Mouse (Mus musculus) stomach, embryonic 15.5 days (tissue): ENCODE data around the gene Tle3. TPM values are rescaled to one million over a fixed set of nuclear protein-coding genes. Genes with fewer than 3 reads are reported as not detected.
A peak's percentile ranks its signal among the peaks of the same experiment; 100 is the strongest.

Source experiments
- ATAC-seq: fragments of 200-750 bp; cut with Nextera tagmentation; 2 replicates; pipeline ENCODE4 v1.8.0; 2017; ENCODE audit warnings: low read depth, moderate number of reproducible peaks, moderate TSS enrichment; ENCODE audit not compliant: insufficient read depth, low FRiP score
- H3K27ac ChIP-seq: fragments of 300-500 bp; sonication (generic); 2 replicates; pipeline ENCODE4 v1.5.1; 2015; ENCODE audit warnings: mild to moderate bottlenecking, inconsistent platforms
- H3K27me3 ChIP-seq: fragments of 300-500 bp; sonication (generic); replicated peaks from 2 replicates; pipeline ENCODE4 v1.6.1; 2015; ENCODE audit warnings: inconsistent platforms
- H3K36me3 ChIP-seq: fragments of 300-500 bp; sonication (generic); 2 replicates; pipeline ENCODE4 v1.6.1; 2015; ENCODE audit warnings: inconsistent platforms
- H3K4me1 ChIP-seq: fragments of 300-500 bp; sonication (generic); 2 replicates; pipeline ENCODE4 v1.6.1; 2015; ENCODE audit warnings: inconsistent platforms
- H3K4me2 ChIP-seq: fragments of 300-500 bp; sonication (generic); 2 replicates; pipeline ENCODE4 v1.6.1; 2015; ENCODE audit warnings: mild to moderate bottlenecking, inconsistent platforms
- H3K4me3 ChIP-seq: fragments of 300-500 bp; sonication (generic); replicated peaks from 2 replicates; pipeline ENCODE4 v1.5.1; 2015; ENCODE audit warnings: inconsistent platforms
- H3K9ac ChIP-seq: fragments of 300-500 bp; sonication (generic); 2 replicates; pipeline ENCODE4 v1.6.1; 2015; ENCODE audit warnings: inconsistent platforms
- H3K9me3 ChIP-seq: fragments of 300-500 bp; sonication (generic); 2 replicates; pipeline ENCODE4 v1.6.1; 2016; ENCODE audit warnings: inconsistent platforms
- WGBS: fragments of 180-500 bp; shearing (Covaris S2); methylation state at CpG from one replicate; pipeline ENCODE4 v1.1.7; 2015; 5-methylcytosine and 5-hydroxymethylcytosine counted together
- polyA plus RNA-seq: library from polyadenylated mRNA; unstranded; fragments of >200 nt; fragmentation: Nextera tagmentation; extraction: Ambion mirVana; gene quantifications from 2 replicates; pipeline ENCODE4 v1.2.1, GENCODE M21; 2015

Gene Tle3
- polyA plus RNA-seq, 1 experiment from 2014 or later: 24.3 TPM

DNA sequence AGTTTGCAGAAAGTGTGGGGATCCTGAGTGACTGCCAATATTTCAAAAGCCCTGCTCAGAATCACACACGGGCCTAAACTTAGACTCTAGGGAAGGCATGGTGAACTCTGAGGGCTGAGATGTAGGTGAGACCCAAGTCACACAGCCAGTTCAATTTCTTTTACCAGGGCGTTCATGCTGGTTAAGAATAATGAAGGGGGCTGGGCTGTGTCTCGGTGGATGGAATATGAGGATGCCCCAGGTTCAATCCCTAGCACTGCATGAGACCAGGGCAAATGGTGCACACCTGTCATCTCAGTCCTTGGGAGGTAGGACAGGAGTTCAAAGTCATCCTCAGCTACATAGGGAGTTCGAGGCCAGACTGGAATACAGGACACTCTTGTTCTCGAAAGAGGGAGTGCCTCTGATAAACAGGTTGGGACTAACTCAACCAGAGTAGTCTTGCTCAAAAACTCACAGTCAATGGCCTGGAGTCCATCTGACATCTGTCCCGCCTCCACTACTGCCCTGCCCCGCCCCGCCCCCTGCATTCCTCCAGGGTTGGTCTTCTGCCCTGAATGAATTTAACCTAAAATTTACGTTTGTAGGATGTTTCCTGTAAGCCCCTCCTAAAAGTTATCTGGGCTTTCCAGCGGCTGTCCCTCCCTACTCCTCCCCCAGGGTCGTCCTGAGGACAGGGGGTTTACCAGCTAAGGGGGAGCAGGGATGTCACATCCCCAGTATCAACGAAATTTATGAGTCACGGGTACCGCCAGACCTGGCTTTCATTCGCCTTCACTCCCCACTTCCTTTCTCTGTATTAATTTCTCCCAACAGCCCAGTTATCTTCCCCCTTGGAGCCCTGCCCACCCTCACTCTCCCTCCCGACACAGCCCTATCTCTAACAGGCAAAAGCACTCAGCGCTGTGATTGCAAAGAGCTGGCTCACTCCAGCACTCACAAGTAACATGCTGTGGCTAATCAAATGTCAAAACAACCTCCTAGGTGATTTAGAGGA, 35.3 kb upstream of the Tle3 start:
- 22% methylated on average over 17 of the region's 17 CpGs for WGBS
- Histone ChIP-seq H3K27me3 (no peaks in the 10 kb centered on the region), H3K4me1 (peaks cover 23% of the 10 kb centered on the region; the same call in 1 of the 2 replicates)

GRCm38 (mm10) chr9:61337665-61338064, 34.5 kb upstream of the Tle3 start:
- Histone ChIP-seq H3K27me3 (no peaks in the 10 kb centered on the region), H3K9me3 (no peaks in the 10 kb centered on the region), H3K9ac (no peak overlapping the region), H3K27ac (no peak overlapping the region), H3K4me3 (no peak overlapping the region), H3K36me3 (no peaks in the 10 kb centered on the region), H3K4me1 (peaks cover 23% of the 10 kb centered on the region; the same call in 1 of the 2 replicates), H3K4me2 (no peak overlapping the region)
- 27% methylated on average over 9 of the region's 9 CpGs for WGBS
- no peak for ATAC-seq

More for the DNA sequence above, 35.3 kb upstream of the Tle3 start:
- peak; percentile 61; the same call in 1 of the 2 replicates for ATAC-seq
- no peak overlapping the region for H3K9ac ChIP-seq
- H3K4me3 ChIP-seq: no peak overlapping the region
- no peaks in the 10 kb centered on the region for H3K36me3 ChIP-seq
- no peak overlapping the region; the same call in 1 of the 2 replicates for H3K4me2 ChIP-seq
- H3K9me3 ChIP-seq: no peaks in the 10 kb centered on the region
- H3K27ac ChIP-seq: no peak overlapping the region

GRCm38 (mm10) chr9:61339311-61339710, 32.9 kb upstream of the Tle3 start:
- Histone ChIP-seq H3K4me2 (no peak overlapping the region), H3K4me1 (peaks cover 23% of the 10 kb centered on the region; the same call in 1 of the 2 replicates), H3K9ac (no peak overlapping the region), H3K27ac (no peak overlapping the region), H3K27me3 (no peaks in the 10 kb centered on the region), H3K36me3 (no peaks in the 10 kb centered on the region), H3K4me3 (no peak overlapping the region), H3K9me3 (no peaks in the 10 kb centered on the region)
- ATAC-seq: peak; percentile 64; the same call in 1 of the 2 replicates
- WGBS: 49% methylated on average over 6 of the region's 6 CpGs

- H3K27ac ChIP-seq: no peak overlapping the region
- peaks cover 23% of the 10 kb centered on the region; the same call in 1 of the 2 replicates for H3K4me1 ChIP-seq
- H3K27me3 ChIP-seq: 0 out of 2 replicates have a peak, but pooled peaks cover 2% of the 10 kb centered on the region
- WGBS: 84% methylated on average over 2 of the region's 2 CpGs
- H3K4me2 ChIP-seq: no peak overlapping the region
- no peak overlapping the region for H3K4me3 ChIP-seq
- H3K36me3 ChIP-seq: no peaks in the 10 kb centered on the region
- H3K9ac ChIP-seq: no peak overlapping the region
- no peak for ATAC-seq
- no peaks in the 10 kb centered on the region for H3K9me3 ChIP-seq
These were observed 31.8 kb upstream of the Tle3 start for GRCm38 (mm10) chr9:61340333-61340732.

DNA sequence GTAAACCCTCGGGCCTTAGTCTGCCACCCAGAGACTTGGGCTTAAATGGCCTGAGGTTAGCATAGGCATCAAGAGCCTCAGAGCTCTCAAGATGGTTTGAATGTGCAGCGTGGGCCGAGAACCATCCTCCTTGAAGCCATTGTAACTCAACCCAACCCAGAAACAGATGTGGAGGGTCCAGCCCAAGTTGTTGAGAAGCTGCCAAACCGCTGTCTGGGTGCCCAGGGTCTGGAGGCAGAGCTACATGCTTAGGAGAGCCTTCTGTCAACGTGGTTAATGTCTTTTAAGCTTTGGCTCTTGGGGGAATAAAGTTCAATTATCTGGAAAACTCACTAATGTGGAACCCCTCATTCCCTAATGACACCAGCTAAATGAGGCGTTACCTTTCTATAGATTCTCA, 29.9 kb upstream of the Tle3 start:
- Histone ChIP-seq H3K36me3 (no peaks in the 10 kb centered on the region), H3K27me3 (0 out of 2 replicates have a peak, but pooled peaks cover 2% of the 10 kb centered on the region), H3K27ac (no peak overlapping the region), H3K9me3 (no peaks in the 10 kb centered on the region), H3K4me3 (no peak overlapping the region), H3K9ac (no peak overlapping the region), H3K4me1 (peaks cover 16% of the 10 kb centered on the region; the same call in 1 of the 2 replicates), H3K4me2 (no peak overlapping the region)
- 77% methylated on average over 6 of the region's 6 CpGs for WGBS
- no peak for ATAC-seq

GRCm38 (mm10) chr9:61344684-61345083, 27.5 kb upstream of the Tle3 start:
- H3K4me1 ChIP-seq: peaks cover 5% of the 10 kb centered on the region; the same call in 1 of the 2 replicates
- WGBS: 64% methylated on average over 6 of the region's 6 CpGs
- H3K27me3 ChIP-seq: 0 out of 2 replicates have a peak, but pooled peaks cover 8% of the 10 kb centered on the region
- no peak overlapping the region for H3K27ac ChIP-seq
- no peak overlapping the region for H3K9ac ChIP-seq
- ATAC-seq: no peak
- H3K4me2 ChIP-seq: no peak overlapping the region
- H3K9me3 ChIP-seq: no peaks in the 10 kb centered on the region
- no peaks in the 10 kb centered on the region for H3K36me3 ChIP-seq
- H3K4me3 ChIP-seq: no peak overlapping the region

DNA sequence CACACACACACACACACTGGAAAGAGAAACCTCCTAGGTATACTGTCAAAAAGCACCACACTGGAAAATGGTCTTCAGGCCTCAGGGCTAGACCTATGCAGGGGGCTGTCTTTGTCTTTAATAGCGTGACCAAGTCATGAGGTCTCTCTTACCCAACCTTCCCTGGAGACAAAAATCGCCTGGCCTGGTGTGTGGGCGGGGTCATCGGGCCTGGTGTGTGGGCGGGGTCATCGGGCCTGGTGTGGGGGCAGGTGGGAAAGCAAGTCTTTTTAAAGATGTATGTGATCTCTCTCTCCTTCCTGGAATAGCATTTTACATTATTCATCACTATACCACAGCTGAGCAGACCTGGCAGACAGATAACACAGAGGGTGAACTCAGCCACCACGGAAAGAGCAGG, 25.2 kb upstream of the Tle3 start:
- H3K4me1 ChIP-seq: 0 out of 2 replicates have a peak, but pooled peaks cover 6% of the 10 kb centered on the region

DNA sequence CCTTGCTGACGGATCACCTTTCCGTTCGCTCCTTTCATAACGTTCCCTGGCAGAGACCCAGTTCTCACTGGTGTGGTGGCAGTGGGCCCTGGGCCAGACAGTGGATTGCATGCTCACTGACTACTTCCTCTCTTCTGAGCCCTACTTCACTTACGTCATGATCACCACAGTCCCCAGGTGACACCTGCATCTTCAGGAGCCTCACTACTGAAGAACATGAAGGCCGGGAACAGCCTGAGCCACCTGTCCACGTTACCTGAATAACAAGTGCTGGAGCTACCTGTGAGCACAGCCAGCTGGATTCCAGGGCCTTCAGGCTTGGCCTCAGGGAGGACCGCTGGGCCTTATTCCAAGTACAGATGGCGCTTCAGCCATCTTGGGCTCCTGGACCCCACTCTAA, 24.1 kb upstream of the Tle3 start:
- WGBS: 88% methylated on average over 9 of the region's 9 CpGs
- no peaks in the 10 kb centered on the region for H3K9me3 ChIP-seq
- H3K36me3 ChIP-seq: no peaks in the 10 kb centered on the region
- no peak overlapping the region for H3K9ac ChIP-seq
- no peak overlapping the region for H3K4me3 ChIP-seq
- no peak for ATAC-seq
- no peak overlapping the region for H3K4me2 ChIP-seq
- 0 out of 2 replicates have a peak, but pooled peaks cover 6% of the 10 kb centered on the region for H3K4me1 ChIP-seq
- H3K27ac ChIP-seq: no peak overlapping the region
- H3K27me3 ChIP-seq: 0 out of 2 replicates have a peak, but pooled peaks cover 8% of the 10 kb centered on the region

More for the DNA sequence above, 25.2 kb upstream of the Tle3 start:
- ATAC-seq: no peak
- WGBS: 22% methylated on average over 7 of the region's 7 CpGs
- Histone ChIP-seq H3K4me3 (no peak overlapping the region), H3K36me3 (no peaks in the 10 kb centered on the region), H3K27me3 (0 out of 2 replicates have a peak, but pooled peaks cover 8% of the 10 kb centered on the region), H3K4me2 (no peak overlapping the region), H3K9me3 (no peaks in the 10 kb centered on the region), H3K27ac (no peak overlapping the region), H3K9ac (no peak overlapping the region)

GRCm38 (mm10) chr9:61348616-61349015, 23.6 kb upstream of the Tle3 start:
- H3K9me3 ChIP-seq: no peaks in the 10 kb centered on the region
- no peak overlapping the region for H3K27ac ChIP-seq
- WGBS: 67% methylated on average over 6 of the region's 6 CpGs
- 0 out of 2 replicates have a peak, but pooled peaks cover 8% of the 10 kb centered on the region for H3K27me3 ChIP-seq
- no peaks in the 10 kb centered on the region for H3K36me3 ChIP-seq
- H3K4me3 ChIP-seq: no peak overlapping the region
- 0 out of 2 replicates have a peak, but pooled peaks cover 6% of the 10 kb centered on the region for H3K4me1 ChIP-seq
- no peak for ATAC-seq
- no peak overlapping the region for H3K4me2 ChIP-seq
- no peak overlapping the region for H3K9ac ChIP-seq

- ATAC-seq: no peak
- Histone ChIP-seq H3K4me3 (no peak overlapping the region), H3K9ac (no peak overlapping the region), H3K36me3 (no peaks in the 10 kb centered on the region), H3K4me1 (0 out of 2 replicates have a peak, but pooled peaks cover 6% of the 10 kb centered on the region), H3K9me3 (no peaks in the 10 kb centered on the region), H3K4me2 (no peak overlapping the region), H3K27me3 (0 out of 2 replicates have a peak, but pooled peaks cover 8% of the 10 kb centered on the region), H3K27ac (no peak overlapping the region)
- 74% methylated on average over 7 of the region's 7 CpGs for WGBS
These were observed 22.5 kb upstream of the Tle3 start for GRCm38 (mm10) chr9:61349697-61350096.

DNA sequence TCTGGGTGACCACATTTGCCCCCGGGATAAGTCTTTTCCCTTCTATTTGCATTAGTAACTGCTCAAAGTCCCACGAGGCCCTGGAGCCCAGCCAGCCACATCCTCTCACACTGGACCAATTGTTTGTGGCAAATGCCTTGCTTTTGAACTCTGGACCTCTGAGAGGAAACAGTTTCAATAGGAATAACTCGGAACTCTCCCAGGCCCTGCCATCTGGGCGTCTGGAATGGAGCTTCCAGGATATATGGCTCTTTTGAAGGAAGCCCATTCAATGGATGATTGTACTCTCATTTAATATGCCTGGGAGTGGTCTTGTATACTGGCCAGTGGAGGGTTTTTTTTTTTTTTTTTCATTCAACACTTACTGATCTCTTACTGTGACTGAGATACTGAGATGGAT, 21.0 kb upstream of the Tle3 start:
- no peaks in the 10 kb centered on the region for H3K36me3 ChIP-seq
- WGBS: 17% methylated on average over 4 of the region's 4 CpGs
- no peak overlapping the region for H3K4me2 ChIP-seq
- 0 out of 2 replicates have a peak, but pooled peaks cover 6% of the 10 kb centered on the region for H3K4me1 ChIP-seq
- no peak overlapping the region for H3K27ac ChIP-seq
- no peak overlapping the region for H3K4me3 ChIP-seq
- peak; percentile 67 for ATAC-seq
- no peaks in the 10 kb centered on the region for H3K9me3 ChIP-seq
- H3K9ac ChIP-seq: no peak overlapping the region
- H3K27me3 ChIP-seq: 0 out of 2 replicates have a peak, but pooled peaks cover 6% of the 10 kb centered on the region

DNA sequence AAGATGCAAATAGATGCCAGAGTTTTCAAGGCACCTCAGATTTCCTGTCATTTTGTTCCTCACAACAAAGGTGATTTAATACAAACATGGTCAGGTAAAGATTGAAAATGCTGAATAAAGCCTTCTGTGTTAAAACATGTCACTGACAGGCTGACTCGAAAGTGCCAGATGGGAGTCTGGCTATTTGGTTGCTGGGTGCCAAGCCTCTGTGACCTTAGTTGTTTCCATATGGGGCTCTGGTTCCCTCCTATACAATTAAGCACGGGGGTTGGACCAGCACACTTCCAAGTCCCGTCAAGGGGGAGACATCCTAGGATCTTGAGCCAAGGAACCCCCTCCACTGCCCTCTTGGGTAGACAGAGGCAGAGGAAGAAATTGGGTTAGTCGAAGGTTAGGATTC, 13.2 kb upstream of the Tle3 start:
- Histone ChIP-seq H3K4me3 (no peak overlapping the region), H3K27ac (no peak overlapping the region), H3K9ac (no peak overlapping the region), H3K36me3 (no peaks in the 10 kb centered on the region), H3K4me1 (peaks cover 19% of the 10 kb centered on the region), H3K9me3 (no peaks in the 10 kb centered on the region), H3K27me3 (peaks cover 8% of the 10 kb centered on the region; the same call in 1 of the 2 replicates), H3K4me2 (no peak overlapping the region)
- ATAC-seq: no peak
- WGBS: 60% methylated on average over 4 of the region's 4 CpGs
